Comparison of ENCODE assay signal across 10 mouse cellular contexts in genomic region chr6:121274356-121274755, GRCm38 (mm10). TPM values are rescaled to one million over a fixed set of nuclear protein-coding genes. Genes with fewer than 3 reads are reported as not detected.
DNase-seq lines count a peak whose midpoint lies in the region; ATAC-seq lines count a peak whose summit lies in the region.
"Had no signal": no experiment of that assay in that cellular context is flagged by ENCODE, and none has a peak within 500 bp of the region (broad histone marks: within the 10 kb centered on the region; RNA-seq: fewer than 3 reads in every experiment).

No protein-coding gene starts in this region.

- 0 out of 2 replicates have a peak, but pooled peaks cover 2% of the 10 kb centered on the region for H3K27me3 ChIP-seq in kidney, embryonic 16.5 days (ENCODE audit: insufficient read depth, low read length)
- H3K27me3 ChIP-seq: limb, embryonic 12.5 days had no signal

- H3K9me3 ChIP-seq in kidney, embryonic 16.5 days (ENCODE audit: low read length) = no peaks in the 10 kb centered on the region
- H3K9me3 ChIP-seq: limb, embryonic 12.5 days had no signal

- no peak overlapping the region for H3K9ac ChIP-seq in kidney, embryonic 16.5 days (replicated peaks; ENCODE audit: low read length)
- H3K9ac ChIP-seq: limb, embryonic 12.5 days had no signal

- no peak overlapping the region for H3K4me3 ChIP-seq in kidney, embryonic 16.5 days (ENCODE audit: low read length)
- H3K4me3 ChIP-seq: limb, embryonic 12.5 days had no signal

- ATAC-seq in kidney, embryonic 16.5 days (ENCODE audit: low FRiP score, low TSS enrichment) = no peak

- DNase-seq in adrenal gland, adult 2 months = peak; percentile 38
- no peak for DNase-seq in adrenal gland, adult 8-10 months
- peak; percentile 68 for DNase-seq in kidney, adult 9 months
- DNase-seq in T-cell, adult 2 months (ENCODE audit: low spot score) = peak; percentile 61
- DNase-seq in kidney, postnatal 14 days = peak; percentile 43
- DNase-seq in retina, postnatal 1 day = peak; percentile 63
- no peak for DNase-seq in neural tube, embryonic 10.5 days (ENCODE audit: extremely low spot score, low spot score)

- H3K27ac ChIP-seq in kidney, embryonic 16.5 days (ENCODE audit: low read length) = no peak overlapping the region
- H3K27ac ChIP-seq: limb, embryonic 12.5 days had no signal

- H3K4me1 ChIP-seq in kidney, embryonic 16.5 days (ENCODE audit: insufficient read depth, low read length) = no peaks in the 10 kb centered on the region
- H3K4me1 ChIP-seq: limb, embryonic 12.5 days had no signal

- no peak overlapping the region for H3K4me2 ChIP-seq in kidney, embryonic 16.5 days (replicated peaks; ENCODE audit: low read depth, low read length)
- H3K4me2 ChIP-seq: limb, embryonic 12.5 days had no signal

- H3K36me3 ChIP-seq in kidney, embryonic 16.5 days (ENCODE audit: insufficient read depth, low read length) = no peaks in the 10 kb centered on the region
- H3K36me3 ChIP-seq: limb, embryonic 12.5 days had no signal

- WGBS in kidney, embryonic 16.5 days = 83% methylated on average over 3 of the region's 3 CpGs

RNA-seq across cellular contexts. Expression of gene Slc6a13, which starts 25.7 kb away (rescaled TPM):
- 1 to 10 TPM; 1.1 to 2.5 TPM for total RNA-seq in adrenal gland, adult 2 months (2021)
- polyA plus RNA-seq in adrenal gland, adult 2 months (2012; rRNA removed) = 1.6 and 1.9 TPM in 2 replicates
- total RNA-seq in adrenal gland, adult 8-10 months (2022) = 1 to 10 TPM in 3 of 4 experiments, under 1 TPM in 1; 0.63 to 9.7 (median 3.0) TPM
- 33.3 and 35.1 TPM in 2 replicates for polyA plus RNA-seq in kidney, embryonic 16.5 days (2015; fragmentation: Nextera tagmentation; extraction: Ambion mirVana)
- polyA plus RNA-seq: C2C12 had no signal

RNA-seq across cellular contexts. Expression of gene Usp18, which starts 28.6 kb away (rescaled TPM):
- total RNA-seq in adrenal gland, adult 2 months (2021) = 1 to 10 TPM; 2.7 TPM
- polyA plus RNA-seq in adrenal gland, adult 2 months (2012; rRNA removed) = 7.6 and 9.6 TPM in 2 replicates
- 1 to 10 TPM; 2.1 to 4.1 (median 3.3) TPM for total RNA-seq in adrenal gland, adult 8-10 months (2022)
- 2.8 and 3.0 TPM in 2 replicates for polyA plus RNA-seq in kidney, embryonic 16.5 days (2015; fragmentation: Nextera tagmentation; extraction: Ambion mirVana)

Comparison
In these comparisons a context has a peak if more than half of its experiments do, and no peak if none do; other contexts are left out.
1. DNase-seq: peak in adrenal gland, adult 2 months (single experiment), kidney, adult 9 months (single experiment), T-cell, adult 2 months (single experiment), kidney, postnatal 14 days (single experiment) and retina, postnatal 1 day (single experiment); none in adrenal gland, adult 8-10 months (single experiment) and neural tube, embryonic 10.5 days (single experiment).